Mouse (Mus musculus): ENCODE results near the gene Hist1h1e. TPM values are rescaled to one million over a fixed set of nuclear protein-coding genes. Genes with fewer than 3 reads are reported as not detected.
"Not testable (repeated sequence)": the region's sequence is repeated elsewhere in the genome, so short reads cannot be mapped to it uniquely, and the experiment has no call there.

Hist1h1e gene
- polyA plus RNA-seq (2014; fragmentation: Nextera tagmentation; extraction: Ambion mirVana) = 12.2 and 17.8 TPM in 2 replicates

GRCm38 (mm10) chr13:23622175-23622671, at the start of gene Hist1h1e:
Gene Hist1h1e (minus strand): TSS chr13:23622558.
- H3K4me3 ChIP-seq (ENCODE audit: low read depth, low read length) = peak within 1 kb of the TSS; percentile 60
- H3K27me3 ChIP-seq (replicated peaks; ENCODE audit: control insufficient read depth, insufficient read depth, low read length); H3K9me3 ChIP-seq (replicated peaks; ENCODE audit: control insufficient read depth, low read length); H3K36me3 ChIP-seq (ENCODE audit: control insufficient read depth, insufficient read depth, low read length): not testable (repeated sequence)
- WGBS = under 1% methylated on average over 49 of the region's 53 CpGs
- DNase-seq (ENCODE audit: low spot score) = peak; percentile 92
- H3K27ac ChIP-seq (ENCODE audit: low read depth, low read length) = peak within 1 kb of the TSS; percentile 81
- H3K9ac ChIP-seq (ENCODE audit: low read length) = peak within 1 kb of the TSS; percentile 91
- peak within 1 kb of the TSS; percentile 98 for H3K4me2 ChIP-seq (ENCODE audit: low read length)
- ATAC-seq = peak; percentile 92
- H3K4me1 ChIP-seq (ENCODE audit: control insufficient read depth, insufficient read depth, low read length) = peaks cover 10% of the 10 kb centered on the region

- Histone ChIP-seq H3K9me3 (replicated peaks; ENCODE audit: control insufficient read depth, low read length) (no peaks in the 10 kb centered on the region), H3K27ac (ENCODE audit: low read depth, low read length) (no peak overlapping the region), H3K9ac (ENCODE audit: low read length) (no peak overlapping the region), H3K4me1 (ENCODE audit: control insufficient read depth, insufficient read depth, low read length) (no peaks in the 10 kb centered on the region), H3K4me2 (ENCODE audit: low read length) (no peak overlapping the region), H3K36me3 (ENCODE audit: control insufficient read depth, insufficient read depth, low read length) (no peaks in the 10 kb centered on the region), H3K4me3 (ENCODE audit: low read depth, low read length) (no peak overlapping the region), H3K27me3 (replicated peaks; ENCODE audit: control insufficient read depth, insufficient read depth, low read length) (no peaks in the 10 kb centered on the region)
- ATAC-seq (no peak), DNase-seq (ENCODE audit: low spot score) (no peak)
- WGBS = 64% methylated on average over 3 of the region's 3 CpGs
Observed at GRCm38 (mm10) chr13:23662536-23662935, 40.2 kb upstream of the Hist1h1e start.

GRCm38 (mm10) chr13:23659636-23660366, 37.4 kb upstream of the Hist1h1e start:
- Histone ChIP-seq H3K4me2 (ENCODE audit: low read length) (no peak overlapping the region), H3K9ac (ENCODE audit: low read length) (no peak overlapping the region), H3K4me3 (ENCODE audit: low read depth, low read length) (no peak overlapping the region), H3K9me3 (replicated peaks; ENCODE audit: control insufficient read depth, low read length) (no peaks in the 10 kb centered on the region), H3K4me1 (ENCODE audit: control insufficient read depth, insufficient read depth, low read length) (no peaks in the 10 kb centered on the region), H3K27ac (ENCODE audit: low read depth, low read length) (no peak overlapping the region), H3K27me3 (replicated peaks; ENCODE audit: control insufficient read depth, insufficient read depth, low read length) (no peaks in the 10 kb centered on the region), H3K36me3 (ENCODE audit: control insufficient read depth, insufficient read depth, low read length) (no peaks in the 10 kb centered on the region)
- no peak for DNase-seq (ENCODE audit: low spot score)
- 70% methylated on average over 6 of the region's 6 CpGs for WGBS
- ATAC-seq = no peak

- ATAC-seq (no peak), DNase-seq (ENCODE audit: low spot score) (peak; percentile 8)
- no peak overlapping the region for H3K9ac ChIP-seq (ENCODE audit: low read length)
- no peak overlapping the region for H3K4me3 ChIP-seq (ENCODE audit: low read depth, low read length)
- no peaks in the 10 kb centered on the region for H3K9me3 ChIP-seq (replicated peaks; ENCODE audit: control insufficient read depth, low read length)
- no peak overlapping the region for H3K4me2 ChIP-seq (ENCODE audit: low read length)
- no peaks in the 10 kb centered on the region for H3K4me1 ChIP-seq (ENCODE audit: control insufficient read depth, insufficient read depth, low read length)
- WGBS = 41% methylated on average over 1 of the region's 1 CpGs
- H3K27me3 ChIP-seq (replicated peaks; ENCODE audit: control insufficient read depth, insufficient read depth, low read length) = no peaks in the 10 kb centered on the region
- H3K27ac ChIP-seq (ENCODE audit: low read depth, low read length) = no peak overlapping the region
- no peaks in the 10 kb centered on the region for H3K36me3 ChIP-seq (ENCODE audit: control insufficient read depth, insufficient read depth, low read length)
Observed at GRCm38 (mm10) chr13:23630653-23631052, 8.3 kb upstream of the Hist1h1e start.

GRCm38 (mm10) chr13:23622861-23623450, 598 bp upstream of the Hist1h1e start:
- 26% methylated on average over 7 of the region's 7 CpGs for WGBS
- H3K27me3 ChIP-seq (replicated peaks; ENCODE audit: control insufficient read depth, insufficient read depth, low read length) = no peaks in the 10 kb centered on the region
- peak overlapping the region; percentile 60 for H3K4me3 ChIP-seq (ENCODE audit: low read depth, low read length)
- no peaks in the 10 kb centered on the region for H3K9me3 ChIP-seq (replicated peaks; ENCODE audit: control insufficient read depth, low read length)
- H3K4me1 ChIP-seq (ENCODE audit: control insufficient read depth, insufficient read depth, low read length) = peaks cover 10% of the 10 kb centered on the region
- peak overlapping the region; percentile 91 for H3K9ac ChIP-seq (ENCODE audit: low read length)
- H3K4me2 ChIP-seq (ENCODE audit: low read length) = peak overlapping the region; percentile 98
- H3K27ac ChIP-seq (ENCODE audit: low read depth, low read length) = peak overlapping the region; percentile 81
- no peaks in the 10 kb centered on the region for H3K36me3 ChIP-seq (ENCODE audit: control insufficient read depth, insufficient read depth, low read length)
- ATAC-seq (no peak), DNase-seq (ENCODE audit: low spot score) (peak; percentile 41)

- H3K4me3 ChIP-seq (ENCODE audit: low read depth, low read length) = peak overlapping the region; percentile 60
- DNase-seq (ENCODE audit: low spot score) = peak; percentile 81
- no peaks in the 10 kb centered on the region for H3K9me3 ChIP-seq (replicated peaks; ENCODE audit: control insufficient read depth, low read length)
- H3K36me3 ChIP-seq (ENCODE audit: control insufficient read depth, insufficient read depth, low read length) = no peaks in the 10 kb centered on the region
- no peaks in the 10 kb centered on the region for H3K27me3 ChIP-seq (replicated peaks; ENCODE audit: control insufficient read depth, insufficient read depth, low read length)
- H3K4me2 ChIP-seq (ENCODE audit: low read length) = peak overlapping the region; percentile 98
- H3K4me1 ChIP-seq (ENCODE audit: control insufficient read depth, insufficient read depth, low read length) = peaks cover 10% of the 10 kb centered on the region
- ATAC-seq = peak; percentile 80
- under 1% methylated on average over 18 of the region's 18 CpGs for WGBS
- peak overlapping the region; percentile 91 for H3K9ac ChIP-seq (ENCODE audit: low read length)
- H3K27ac ChIP-seq (ENCODE audit: low read depth, low read length) = peak overlapping the region; percentile 81
Observed at GRCm38 (mm10) chr13:23621532-23622174, 705 bp downstream of the Hist1h1e start.

- Histone ChIP-seq H3K36me3 (ENCODE audit: control insufficient read depth, insufficient read depth, low read length) (no peaks in the 10 kb centered on the region), H3K27ac (ENCODE audit: low read depth, low read length) (peak within 1 kb of the TSS; percentile 81), H3K9me3 (replicated peaks; ENCODE audit: control insufficient read depth, low read length) (no peaks in the 10 kb centered on the region), H3K27me3 (replicated peaks; ENCODE audit: control insufficient read depth, insufficient read depth, low read length) (no peaks in the 10 kb centered on the region), H3K9ac (ENCODE audit: low read length) (peak within 1 kb of the TSS; percentile 91), H3K4me2 (ENCODE audit: low read length) (peak within 1 kb of the TSS; percentile 98), H3K4me1 (ENCODE audit: control insufficient read depth, insufficient read depth, low read length) (peaks cover 10% of the 10 kb centered on the region), H3K4me3 (ENCODE audit: low read depth, low read length) (peak within 1 kb of the TSS; percentile 60)
- ATAC-seq (peak; percentile 91), DNase-seq (ENCODE audit: low spot score) (peak; percentile 98)
- under 1% methylated on average over 27 of the region's 27 CpGs for WGBS
Observed at GRCm38 (mm10) chr13:23620733-23621531, 1.4 kb downstream of the Hist1h1e start, which contains the start of gene Hist1h2be. Gene Hist1h2be (minus strand): TSS chr13:23621124.

- H3K4me2 ChIP-seq (ENCODE audit: low read length) = peak overlapping the region; percentile 98
- H3K27me3 ChIP-seq (replicated peaks; ENCODE audit: control insufficient read depth, insufficient read depth, low read length) = no peaks in the 10 kb centered on the region
- peak overlapping the region; percentile 48 for H3K9ac ChIP-seq (ENCODE audit: low read length)
- peak overlapping the region; percentile 60 for H3K4me3 ChIP-seq (ENCODE audit: low read depth, low read length)
- peak overlapping the region; percentile 81 for H3K27ac ChIP-seq (ENCODE audit: low read depth, low read length)
- DNase-seq (ENCODE audit: low spot score) = no peak
- ATAC-seq = no peak
- H3K4me1 ChIP-seq (ENCODE audit: control insufficient read depth, insufficient read depth, low read length) = peaks cover 10% of the 10 kb centered on the region
- no peaks in the 10 kb centered on the region for H3K9me3 ChIP-seq (replicated peaks; ENCODE audit: control insufficient read depth, low read length)
- H3K36me3 ChIP-seq (ENCODE audit: control insufficient read depth, insufficient read depth, low read length) = no peaks in the 10 kb centered on the region
- 44% methylated on average over 12 of the region's 12 CpGs for WGBS
Observed at GRCm38 (mm10) chr13:23620056-23620732, 2.2 kb downstream of the Hist1h1e start.
